Mouse (Mus musculus) myocyte (in vitro differentiated cells): ENCODE measurements at regions not wholly inside any gene's neighbourhood (a gene's known extent, or its start where the extent isn't known, plus 50 kb on each side); places are given as distances from the start of the nearest gene placed in this dataset.

Experiments used
- E2F4 ChIP-seq: IDR thresholded peaks from one replicate; pipeline ENCODE4 v1.6.1; 2011; ENCODE audit warnings: mild to moderate bottlenecking, control low read depth, moderate library complexity; ENCODE audit not compliant: insufficient read depth
- POLR2A ChIP-seq: IDR thresholded peaks from one replicate; pipeline ENCODE4 v1.6.1; 2011; ENCODE audit warnings: low read depth, mild to moderate bottlenecking, control low read depth, moderate library complexity; ENCODE audit not compliant: insufficient read length
- SRF ChIP-seq: IDR thresholded peaks from one replicate; pipeline ENCODE4 v1.6.1; 2011; ENCODE audit warnings: low read depth; ENCODE audit not compliant: control insufficient read depth, insufficient read length
- TCF12 ChIP-seq: IDR thresholded peaks from one replicate; pipeline ENCODE4 v1.6.1; 2011; ENCODE audit warnings: mild to moderate bottlenecking, control low read depth; ENCODE audit not compliant: poor library complexity, insufficient read depth, severe bottlenecking

GRCm38 (mm10) chr7:70288621-70289020 lies 77.9 kb downstream of the Nr2f2 start:
- TF ChIP-seq E2F4 (no peak), SRF (no peak), TCF12 (no peak), POLR2A (no peak)
